Mouse (Mus musculus) megakaryocyte, embryonic 14.5 days (primary cell): ENCODE data around the gene Arhgap35.

Experiments used
- FLI1 ChIP-seq: IDR thresholded peaks from 2 replicates; pipeline ENCODE4 v1.6.1; 2012; ENCODE audit warnings: low read length, inconsistent platforms, mixed read lengths
- GATA1 ChIP-seq: IDR thresholded peaks from 3 replicates; pipeline ENCODE4 v1.6.1; 2012; ENCODE audit warnings: mixed read lengths, low read length, inconsistent platforms, borderline replicate concordance

DNA sequence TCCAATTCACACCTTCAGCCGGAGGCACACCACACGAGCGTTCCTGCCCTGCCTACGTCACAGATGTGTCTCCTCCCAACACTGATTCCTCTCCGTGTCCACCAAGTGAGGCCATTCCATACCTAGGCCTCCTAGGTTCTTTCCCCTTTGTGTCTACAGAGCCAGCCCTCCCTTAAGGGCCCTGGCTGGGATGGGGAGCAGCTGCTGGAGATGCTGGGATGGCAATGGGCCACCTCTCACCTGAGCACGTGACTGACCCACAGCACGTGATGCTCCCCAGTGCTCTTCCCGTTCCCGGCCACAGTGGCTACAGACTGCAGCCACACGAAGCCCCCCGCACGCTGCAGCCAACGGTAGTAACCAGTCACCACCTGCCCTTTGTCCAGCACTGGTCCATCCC, 154.2 kb downstream of the Arhgap35 start:
- TF ChIP-seq GATA1 (no peak), FLI1 (no peak)
